Mouse (Mus musculus) myocyte (in vitro differentiated cells): ENCODE results near the gene Cmtm1. TPM values are rescaled to one million over a fixed set of nuclear protein-coding genes. Genes with fewer than 3 reads are reported as not detected.
"Not testable (repeated sequence)": the region's sequence is repeated elsewhere in the genome, so short reads cannot be mapped to it uniquely, and the experiment has no call there.

Source experiments
- H3K27me3 ChIP-seq: one replicate; pipeline ENCODE4 v1.6.1; 2011; ENCODE audit not compliant: control insufficient read depth, insufficient read depth, insufficient read length
- H3K36me3 ChIP-seq: one replicate; pipeline ENCODE4 v1.6.1; 2011; ENCODE audit not compliant: control insufficient read depth, insufficient read depth
- H3K4me2 ChIP-seq: one replicate; pipeline ENCODE4 v1.6.1; 2011; ENCODE audit warnings: low read depth, control low read depth
- H3K4me3 ChIP-seq: one replicate; pipeline ENCODE4 v1.5.1; 2011; ENCODE audit warnings: mild to moderate bottlenecking, control low read depth, moderate library complexity
- H3K79me2 ChIP-seq: one replicate; pipeline ENCODE4 v1.6.1; 2011; ENCODE audit not compliant: control insufficient read depth, insufficient read depth
- H3ac ChIP-seq: one replicate; pipeline ENCODE4 v1.6.1; 2011; ENCODE audit not compliant: control insufficient read depth, insufficient read length
- CEBPB ChIP-seq: IDR thresholded peaks from 2 replicates; pipeline ENCODE4 v1.6.1; 2011; ENCODE audit warnings: mild to moderate bottlenecking, moderate library complexity; ENCODE audit not compliant: poor library complexity, insufficient read depth, severe bottlenecking
- E2F4 ChIP-seq: IDR thresholded peaks from one replicate; pipeline ENCODE4 v1.6.1; 2011; ENCODE audit warnings: mild to moderate bottlenecking, control low read depth, moderate library complexity; ENCODE audit not compliant: insufficient read depth
- MAX ChIP-seq: IDR thresholded peaks from one replicate; pipeline ENCODE4 v1.6.1; 2011; ENCODE audit warnings: low read depth, mild to moderate bottlenecking, control low read depth
- MYOD1 ChIP-seq, 3 experiments: IDR thresholded peaks; one replicate each; pipeline ENCODE4 v1.6.1; 2011; ENCODE audit warnings: control low read depth in 2 of 3, low read depth in 2 of 3, mild to moderate bottlenecking in 2 of 3, moderate library complexity in 1 of 3; ENCODE audit not compliant: insufficient read length in 2 of 3, control insufficient read depth in 1 of 3
- MYOG ChIP-seq, 3 experiments: IDR thresholded peaks; one replicate each; pipeline ENCODE4 v1.6.1; 2011; ENCODE audit warnings: control low read depth in 2 of 3, low read depth in 2 of 3, mild to moderate bottlenecking in 2 of 3; ENCODE audit not compliant: insufficient read length in 2 of 3, control insufficient read depth in 1 of 3, insufficient read depth in 1 of 3
- POLR2A ChIP-seq: IDR thresholded peaks from one replicate; pipeline ENCODE4 v1.6.1; 2011; ENCODE audit warnings: low read depth, mild to moderate bottlenecking, control low read depth, moderate library complexity; ENCODE audit not compliant: insufficient read length
- POLR2AphosphoS2 ChIP-seq: IDR thresholded peaks from one replicate; pipeline ENCODE4 v1.6.1; 2011; ENCODE audit warnings: low read depth, control low read depth; ENCODE audit not compliant: insufficient read length
- REST ChIP-seq: IDR thresholded peaks from one replicate; pipeline ENCODE4 v1.6.1; 2011; ENCODE audit warnings: mild to moderate bottlenecking, control low read depth, moderate library complexity; ENCODE audit not compliant: insufficient read depth, insufficient read length
- SRF ChIP-seq: IDR thresholded peaks from one replicate; pipeline ENCODE4 v1.6.1; 2011; ENCODE audit warnings: low read depth; ENCODE audit not compliant: control insufficient read depth, insufficient read length
- TCF12 ChIP-seq: IDR thresholded peaks from one replicate; pipeline ENCODE4 v1.6.1; 2011; ENCODE audit warnings: mild to moderate bottlenecking, control low read depth; ENCODE audit not compliant: poor library complexity, insufficient read depth, severe bottlenecking
- TCF3 ChIP-seq: IDR thresholded peaks from one replicate; pipeline ENCODE4 v1.6.1; 2011; ENCODE audit warnings: low read depth, control low read depth; ENCODE audit not compliant: insufficient read length
- USF1 ChIP-seq: IDR thresholded peaks from one replicate; pipeline ENCODE4 v1.6.1; 2011; ENCODE audit warnings: low read depth, mild to moderate bottlenecking, control low read depth, moderate library complexity
- polyA plus RNA-seq: library from polyadenylated mRNA; unstranded; fragments of >200 nt; fragmentation: generic; extraction: Trizol; gene quantifications from one replicate; pipeline ENCODE4 v1.2.1, GENCODE M21; 2012; ENCODE audit warnings: missing spikeins

The Cmtm1 gene
- polyA plus RNA-seq, 1 experiment: not detected

DNA sequence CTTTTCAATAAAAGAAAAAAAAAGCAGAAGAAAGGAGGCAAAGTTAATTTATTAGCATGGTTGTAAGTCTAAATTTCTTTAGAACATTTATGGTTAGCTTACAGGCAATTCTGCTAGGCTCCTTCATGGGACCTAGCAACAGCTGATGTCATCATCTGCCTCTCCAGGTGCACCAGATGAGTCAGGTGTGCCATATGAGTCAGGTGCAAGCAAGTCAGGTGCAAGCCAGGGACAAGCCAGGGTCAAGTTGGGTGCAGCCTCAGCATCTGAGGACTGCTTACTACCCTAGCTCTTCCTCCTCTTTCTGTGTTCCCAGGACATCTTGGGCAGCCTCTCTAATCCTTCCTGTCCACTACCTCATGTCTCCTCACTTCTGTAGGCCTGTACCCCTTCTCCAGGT, 41.6 kb downstream of the Cmtm1 start:
- Histone ChIP-seq H3K27me3 (no peaks in the 10 kb centered on the region), H3K36me3 (no peaks in the 10 kb centered on the region), H3ac (no peak overlapping the region), H3K4me2 (no peak overlapping the region), H3K4me3 (no peak overlapping the region), H3K79me2 (no peaks in the 10 kb centered on the region)
- TF ChIP-seq TCF12: no peak
- no peak for TF ChIP-seq MYOG (IDR thresholded peaks at IDR 0.05; ENCODE audit: control insufficient read depth in 1 of 3, insufficient read depth in 1 of 3, insufficient read length in 2 of 3, low read depth in 2 of 3)
- no peak for TF ChIP-seq E2F4
- no peak for TF ChIP-seq POLR2A
- no peak for TF ChIP-seq MYOD1 (IDR thresholded peaks at IDR 0.05; ENCODE audit: control insufficient read depth in 1 of 3, insufficient read length in 2 of 3, low read depth in 2 of 3)
- no peak for TF ChIP-seq CEBPB
- TF ChIP-seq REST: no peak
- TF ChIP-seq POLR2AphosphoS2: no peak
- TF ChIP-seq SRF: no peak
- TF ChIP-seq USF1: no peak
- TF ChIP-seq TCF3: no peak
- TF ChIP-seq MAX: no peak

DNA sequence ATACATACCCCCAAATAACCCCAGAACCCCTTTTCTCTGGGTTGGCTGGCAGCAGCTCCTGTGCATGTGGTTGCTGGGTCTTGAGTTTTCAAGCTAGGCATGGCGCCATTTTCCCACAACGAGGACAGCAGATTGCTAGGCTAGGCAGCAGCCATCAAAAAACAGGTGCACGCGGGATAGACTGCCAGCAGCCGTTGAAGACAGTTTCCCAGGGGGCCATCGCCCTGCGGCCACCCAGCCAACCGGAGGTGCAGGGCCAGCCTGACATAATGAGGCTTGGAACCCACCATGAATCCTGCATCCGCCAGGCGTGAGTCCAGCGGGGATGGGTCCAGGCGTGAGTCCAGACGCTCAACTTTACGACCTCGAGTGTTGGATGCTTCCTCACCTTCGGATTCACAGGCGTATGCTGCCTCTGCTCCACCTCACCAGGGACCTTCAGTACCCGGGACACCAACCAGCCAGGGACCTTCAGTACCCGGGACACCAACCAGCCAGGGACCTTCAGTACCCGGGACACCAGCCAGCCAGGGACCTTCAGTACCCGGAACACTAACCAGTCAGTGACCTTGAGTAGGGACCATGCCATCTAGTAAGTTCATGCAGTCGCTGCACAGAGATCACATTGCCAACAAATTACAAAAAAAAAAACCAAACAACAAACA, 45.5 kb downstream of the Cmtm1 start:
- not testable (repeated sequence) for H3K36me3 ChIP-seq, H3K27me3 ChIP-seq, H3K4me2 ChIP-seq, H3K4me3 ChIP-seq, H3ac ChIP-seq, H3K79me2 ChIP-seq

DNA sequence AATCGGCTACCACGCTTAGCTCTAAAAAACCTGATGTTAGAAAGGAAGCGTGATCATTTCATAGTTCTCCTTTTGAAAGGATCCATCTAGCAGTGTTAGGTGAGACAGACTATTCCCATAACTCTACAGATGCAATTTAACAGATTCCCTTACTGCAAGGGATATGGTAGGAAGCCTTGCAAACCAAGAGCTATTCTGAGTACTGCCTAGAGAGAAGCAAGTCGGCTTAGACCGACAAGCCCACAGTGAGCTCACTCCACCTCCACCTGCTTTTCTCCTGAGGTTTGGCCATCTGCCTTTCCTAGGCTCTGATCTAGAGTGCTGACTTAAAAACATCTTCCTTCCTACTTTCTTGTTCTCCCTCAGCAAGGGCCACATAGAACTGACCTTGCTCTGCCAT, 48.1 kb downstream of the Cmtm1 start:
- H3K27me3 ChIP-seq, H3K4me2 ChIP-seq, H3ac ChIP-seq, H3K4me3 ChIP-seq, H3K79me2 ChIP-seq, H3K36me3 ChIP-seq: not testable (repeated sequence)

DNA sequence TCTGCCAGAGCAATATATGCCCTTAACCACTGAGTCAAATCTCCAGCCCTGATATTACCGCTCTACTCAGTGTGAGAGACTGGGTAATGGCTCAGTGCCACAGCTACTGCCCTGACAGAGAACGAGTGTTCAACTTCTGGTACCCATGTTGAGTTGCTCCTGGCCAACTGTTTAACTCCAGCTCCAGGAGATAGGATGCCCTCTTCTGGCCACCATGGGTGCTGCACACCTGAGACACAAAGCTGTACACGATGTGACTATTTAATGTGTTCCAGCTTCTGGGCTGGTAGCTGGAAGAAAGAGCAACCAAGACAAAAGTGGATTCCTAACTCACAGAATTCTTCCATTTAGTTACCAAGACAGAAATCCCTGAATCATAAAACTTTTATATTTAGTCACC, 56.9 kb downstream of the Cmtm1 start:
- H3K79me2 ChIP-seq: no peaks in the 10 kb centered on the region

DNA sequence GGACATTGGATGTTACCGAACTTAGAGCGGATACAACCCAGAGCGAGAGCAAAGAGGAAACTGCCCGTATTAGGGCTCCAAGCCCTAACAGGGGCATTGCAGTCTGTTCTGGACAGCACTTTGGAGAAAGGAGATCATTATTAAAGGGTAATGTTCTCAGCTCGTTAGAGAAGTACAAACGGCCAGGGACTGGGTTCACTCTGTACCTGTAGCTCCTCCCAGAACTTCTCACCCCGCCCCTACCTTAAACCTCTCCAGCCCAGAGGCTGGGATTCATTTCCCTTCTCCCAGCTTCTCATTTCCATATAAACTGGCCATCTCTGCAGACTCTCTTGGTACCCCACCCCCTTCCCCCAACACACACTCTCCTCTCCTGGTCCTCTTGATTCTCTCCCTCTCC, 58.5 kb downstream of the Cmtm1 start:
- TF ChIP-seq MYOD1 (IDR thresholded peaks at IDR 0.05; ENCODE audit: control insufficient read depth in 1 of 3, insufficient read length in 2 of 3, low read depth in 2 of 3) (no peak), POLR2AphosphoS2 (no peak), SRF (no peak), CEBPB (no peak), REST (no peak), USF1 (no peak), TCF3 (no peak), POLR2A (no peak)
- H3K4me3 ChIP-seq: peak overlapping the region; percentile 57
- H3K27me3 ChIP-seq: no peaks in the 10 kb centered on the region
- H3K36me3 ChIP-seq: no peaks in the 10 kb centered on the region
- H3K4me2 ChIP-seq: peak overlapping the region; percentile 88
- no peak overlapping the region for H3ac ChIP-seq
- no peaks in the 10 kb centered on the region for H3K79me2 ChIP-seq

More for the DNA sequence above, 56.9 kb downstream of the Cmtm1 start:
- Histone ChIP-seq H3K4me3 (no peak overlapping the region), H3K36me3 (no peaks in the 10 kb centered on the region), H3K27me3 (no peaks in the 10 kb centered on the region), H3ac (no peak overlapping the region), H3K4me2 (no peak overlapping the region)
- TF ChIP-seq MYOD1 (IDR thresholded peaks at IDR 0.05; ENCODE audit: control insufficient read depth in 1 of 3, insufficient read length in 2 of 3, low read depth in 2 of 3) (no peak), TCF12 (no peak), REST (no peak), TCF3 (no peak)

DNA sequence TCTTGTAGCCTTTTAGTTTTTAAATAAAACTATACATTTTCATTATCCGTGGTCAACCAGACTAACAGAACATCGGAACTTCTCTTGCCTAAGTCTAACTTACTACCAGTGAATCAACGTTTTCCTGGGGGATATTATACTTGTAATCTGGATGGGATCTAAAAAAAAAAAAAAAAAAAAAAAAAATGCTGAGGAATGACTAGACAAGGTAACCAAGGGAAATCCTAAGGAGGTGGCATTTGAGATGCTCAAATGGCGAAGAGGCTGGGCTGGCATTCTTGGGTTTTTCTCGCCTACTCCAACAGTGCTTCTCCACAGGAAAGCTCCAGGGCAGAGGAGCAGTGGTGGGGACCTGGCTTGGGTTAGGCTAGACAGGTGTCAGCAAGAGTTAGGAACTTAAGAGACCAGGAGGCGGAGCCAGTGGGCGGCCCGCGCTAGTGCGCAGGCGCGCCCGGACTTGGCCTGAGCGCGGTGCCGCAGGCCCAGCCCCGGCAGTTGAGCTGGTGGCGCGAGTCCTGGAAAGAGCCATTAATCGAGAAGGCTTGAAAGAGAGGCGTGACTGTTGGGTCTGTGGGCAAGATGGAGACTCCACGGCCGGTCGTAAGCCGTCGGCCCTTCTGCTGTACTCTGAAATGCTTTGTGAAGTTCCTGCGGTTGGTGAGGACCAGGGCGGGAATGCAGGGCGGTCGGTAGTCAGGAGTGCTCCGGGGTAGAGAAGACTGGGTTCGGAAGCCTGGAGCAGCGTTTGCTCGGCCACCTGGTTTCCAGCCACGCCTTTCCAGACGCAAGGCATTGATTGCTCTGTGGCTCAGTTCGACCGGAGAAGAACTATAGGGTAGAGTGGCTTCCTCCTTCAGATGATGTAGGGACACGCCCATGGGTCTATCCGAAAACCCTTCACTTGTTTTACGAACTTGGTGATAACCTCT, 59.2 kb downstream of the Cmtm1 start, which contains the start of gene Cklf:
Cklf (plus strand) TSS at position 423 of the 929 bp plus-strand sequence.
- peak within 1 kb of the TSS; percentile 88 for H3K4me2 ChIP-seq
- no peaks in the 10 kb centered on the region for H3K27me3 ChIP-seq
- no peaks in the 10 kb centered on the region for H3K36me3 ChIP-seq
- H3ac ChIP-seq: no peak within 1 kb of the TSS
- peak within 1 kb of the TSS; percentile 57 for H3K4me3 ChIP-seq
- H3K79me2 ChIP-seq: no peaks in the 10 kb centered on the region
- TF ChIP-seq E2F4 (no peak), POLR2AphosphoS2 (peak; percentile 73), MYOD1 (IDR thresholded peaks at IDR 0.05; ENCODE audit: control insufficient read depth in 1 of 3, insufficient read length in 2 of 3, low read depth in 2 of 3) (peak in 2 of 3 experiments; percentile 36 to 55), USF1 (no peak), REST (no peak), MYOG (IDR thresholded peaks at IDR 0.05; ENCODE audit: control insufficient read depth in 1 of 3, insufficient read depth in 1 of 3, insufficient read length in 2 of 3, low read depth in 2 of 3) (peak in 1 of 3 experiments; percentile 33), CEBPB (no peak), MAX (no peak), TCF12 (no peak), POLR2A (peak; percentile 77), SRF (no peak), TCF3 (no peak)
